Mouse (Mus musculus) lung, postnatal 0 days (tissue): ENCODE data around the gene Nkx1-1. TPM values are rescaled to one million over a fixed set of nuclear protein-coding genes. Genes with fewer than 3 reads are reported as not detected.

Experiments used
- ATAC-seq: fragments of 200-750 bp; cut with Nextera tagmentation; 2 replicates; pipeline ENCODE4 v1.8.0; 2017; ENCODE audit warnings: moderate library complexity
- DNase-seq: peaks from one replicate; pipeline ENCODE4 v3.0.0-alpha.2; 2016; ENCODE audit warnings: low spot score
- H3K27ac ChIP-seq: fragments of 300-500 bp; sonication (generic); 2 replicates; pipeline ENCODE4 v1.5.1; 2014; ENCODE audit warnings: antibody characterized with exemption, mild to moderate bottlenecking, low read length, mixed read lengths
- H3K27me3 ChIP-seq: fragments of 300-500 bp; sonication (generic); replicated peaks from 2 replicates; pipeline ENCODE4 v1.6.1; 2014; ENCODE audit warnings: low read length, mixed read lengths; ENCODE audit not compliant: insufficient read depth
- H3K36me3 ChIP-seq: fragments of 300-500 bp; sonication (generic); 2 replicates; pipeline ENCODE4 v1.6.1; 2014; ENCODE audit warnings: low read length, mixed read lengths; ENCODE audit not compliant: insufficient read depth
- H3K4me1 ChIP-seq: fragments of 300-500 bp; sonication (generic); 2 replicates; pipeline ENCODE4 v1.6.1; 2014; ENCODE audit warnings: antibody characterized with exemption, low read depth, low read length, mixed read lengths; ENCODE audit not compliant: insufficient read depth
- H3K4me2 ChIP-seq: fragments of 300-500 bp; sonication (generic); replicated peaks from 2 replicates; pipeline ENCODE4 v1.6.1; 2014; ENCODE audit warnings: low read depth, mild to moderate bottlenecking, low read length, moderate library complexity, mixed read lengths
- H3K4me3 ChIP-seq: fragments of 300-500 bp; sonication (generic); 2 replicates; pipeline ENCODE4 v1.5.1; 2014; ENCODE audit warnings: low read depth, low read length
- H3K9ac ChIP-seq: fragments of 300-500 bp; sonication (generic); replicated peaks from 2 replicates; pipeline ENCODE4 v1.6.1; 2014; ENCODE audit warnings: low read depth, mild to moderate bottlenecking
- H3K9me3 ChIP-seq: fragments of 300-500 bp; sonication (generic); 2 replicates; pipeline ENCODE4 v1.6.1; 2016; ENCODE audit warnings: low read length, mixed read lengths
- CTCF ChIP-seq: IDR thresholded peaks from 2 replicates; pipeline ENCODE4 v1.5.1; 2016; ENCODE audit warnings: antibody characterized with exemption, mild to moderate bottlenecking
- EP300 ChIP-seq: IDR thresholded peaks from 2 replicates; pipeline ENCODE4 v1.6.1; 2016; ENCODE audit warnings: antibody characterized with exemption, mild to moderate bottlenecking, control low read depth
- WGBS: fragments of 180-500 bp; shearing (Covaris S2); extraction: QIAGEN DNeasy Blood & Tissue Kit; methylation state at CpG from one replicate; pipeline ENCODE4 v1.1.7; 2014; 5-methylcytosine and 5-hydroxymethylcytosine counted together
- polyA plus RNA-seq: library from polyadenylated mRNA; unstranded; fragments of >200 nt; fragmentation: Nextera tagmentation; extraction: Ambion mirVana; gene quantifications from 2 replicates; pipeline ENCODE4 v1.2.1, GENCODE M21; 2015

The Nkx1-1 gene
- polyA plus RNA-seq, 1 experiment from 2014 or later, result not detected

GRCm38 (mm10) chr5:33430106-33430505 is 3.7 kb downstream of the Nkx1-1 start:
- H3K9ac ChIP-seq, result no peak overlapping the region
- H3K9me3 ChIP-seq, result no peaks in the 10 kb centered on the region
- no peaks in the 10 kb centered on the region for H3K36me3 ChIP-seq
- H3K4me3 ChIP-seq, result no peak overlapping the region
- H3K27me3 ChIP-seq, result peaks cover 59% of the 10 kb centered on the region
- H3K4me2 ChIP-seq, result no peak overlapping the region
- DNase-seq, result no peak
- no peak overlapping the region for H3K27ac ChIP-seq
- no peak for ATAC-seq
- WGBS, result 5% methylated on average over 16 of the region's 16 CpGs
- peaks cover 4% of the 10 kb centered on the region; the same call in 1 of the 2 replicates for H3K4me1 ChIP-seq
- no peak for TF ChIP-seq CTCF
- TF ChIP-seq EP300, result no peak

DNA sequence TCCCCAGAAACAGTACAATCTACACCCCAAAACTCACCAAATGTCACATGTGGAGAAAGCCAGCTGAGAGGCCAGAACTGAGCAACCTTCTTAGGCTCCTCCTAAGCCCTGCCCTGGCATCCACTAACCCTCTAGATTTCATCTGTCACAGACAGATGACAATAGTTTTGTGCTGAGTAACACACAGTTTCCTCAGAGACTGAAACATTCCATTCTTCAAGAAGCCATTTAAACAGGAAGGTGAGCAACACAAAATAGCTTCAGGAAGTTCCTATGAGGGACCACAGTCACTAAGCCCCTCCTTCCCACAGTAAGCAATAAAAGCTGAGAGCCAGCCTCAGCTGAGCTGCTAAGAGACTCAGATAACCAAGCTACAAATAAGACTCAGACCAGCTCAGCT is 6.3 kb downstream of the Nkx1-1 start:
- TF ChIP-seq EP300 (no peak), CTCF (no peak)
- Histone ChIP-seq H3K4me1 (no peaks in the 10 kb centered on the region; the same call in 1 of the 2 replicates), H3K4me3 (no peak overlapping the region), H3K36me3 (no peaks in the 10 kb centered on the region), H3K27me3 (peaks cover 33% of the 10 kb centered on the region), H3K4me2 (no peak overlapping the region), H3K9me3 (no peaks in the 10 kb centered on the region), H3K27ac (no peak overlapping the region), H3K9ac (no peak overlapping the region)
- ATAC-seq (no peak), DNase-seq (no peak)

GRCm38 (mm10) chr5:33420313-33420712 is 13.5 kb downstream of the Nkx1-1 start:
- H3K36me3 ChIP-seq, result 0 out of 2 replicates have a peak, but pooled peaks cover 4% of the 10 kb centered on the region
- WGBS, result 56% methylated on average over 3 of the region's 3 CpGs
- H3K4me2 ChIP-seq, result no peak overlapping the region
- DNase-seq (no peak), ATAC-seq (no peak)
- no peaks in the 10 kb centered on the region for H3K9me3 ChIP-seq
- H3K9ac ChIP-seq, result no peak overlapping the region
- TF ChIP-seq CTCF (no peak), EP300 (no peak)
- no peak overlapping the region for H3K4me3 ChIP-seq
- no peaks in the 10 kb centered on the region for H3K27me3 ChIP-seq
- H3K27ac ChIP-seq, result no peak overlapping the region
- H3K4me1 ChIP-seq, result no peaks in the 10 kb centered on the region

GRCm38 (mm10) chr5:33400819-33401218 is 33.0 kb downstream of the Nkx1-1 start:
- Histone ChIP-seq H3K27ac (no peak overlapping the region), H3K27me3 (no peaks in the 10 kb centered on the region), H3K4me3 (no peak overlapping the region), H3K36me3 (peaks cover 5% of the 10 kb centered on the region), H3K4me1 (no peaks in the 10 kb centered on the region), H3K9me3 (no peaks in the 10 kb centered on the region), H3K4me2 (no peak overlapping the region), H3K9ac (no peak overlapping the region)
- TF ChIP-seq EP300 (no peak), CTCF (no peak)
- DNase-seq (no peak), ATAC-seq (no peak)
- WGBS, result 58% methylated on average over 12 of the region's 12 CpGs

DNA sequence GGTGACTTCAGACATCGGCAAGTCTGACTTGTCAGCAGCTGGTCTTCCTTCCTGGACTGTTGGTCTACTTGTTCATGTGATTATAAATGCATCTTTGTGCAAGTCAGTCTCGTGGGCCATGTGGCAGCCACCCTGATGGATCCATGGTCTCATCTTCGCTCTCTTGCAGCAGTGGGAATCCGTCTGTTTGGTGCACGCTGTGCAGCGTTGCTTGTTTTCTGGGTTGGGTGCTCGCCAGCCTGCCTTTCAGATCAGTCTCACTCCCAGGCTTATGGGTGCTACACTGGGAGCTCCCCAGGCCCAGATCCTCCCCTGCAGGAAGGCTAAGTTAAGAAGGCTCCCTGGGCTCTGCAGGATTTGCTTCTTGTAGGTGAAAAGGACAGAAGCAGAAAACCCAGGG is 36.9 kb downstream of the Nkx1-1 start:
- Histone ChIP-seq H3K9me3 (no peaks in the 10 kb centered on the region), H3K4me2 (no peak overlapping the region), H3K4me1 (no peaks in the 10 kb centered on the region), H3K27ac (no peak overlapping the region), H3K9ac (no peak overlapping the region), H3K27me3 (no peaks in the 10 kb centered on the region), H3K4me3 (no peak overlapping the region), H3K36me3 (peaks cover 5% of the 10 kb centered on the region; the same call in 1 of the 2 replicates)
- TF ChIP-seq EP300, result no peak
- no peak for TF ChIP-seq CTCF
- 72% methylated on average over 7 of the region's 7 CpGs for WGBS
- ATAC-seq (no peak), DNase-seq (no peak)

DNA sequence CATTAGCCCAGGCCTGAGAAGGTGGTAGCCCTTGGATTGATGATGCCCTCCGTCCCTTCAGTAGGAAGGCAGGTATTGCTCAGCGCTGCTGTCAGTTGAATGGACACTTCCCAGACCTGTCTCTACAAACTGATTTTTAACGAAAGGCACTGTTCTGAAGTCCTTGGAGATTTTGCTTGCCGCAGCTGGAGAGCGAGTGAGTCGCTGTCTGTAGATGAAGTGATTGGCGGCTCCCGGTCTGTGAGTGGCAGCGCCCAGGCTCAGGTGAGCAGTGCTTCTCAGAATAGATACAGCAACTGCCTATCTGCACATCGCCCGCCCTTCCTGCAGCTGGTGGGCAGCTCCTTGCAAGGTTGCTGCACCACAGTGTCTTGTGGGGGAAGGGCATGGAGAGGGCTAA is 38.1 kb downstream of the Nkx1-1 start:
- DNase-seq, result no peak
- Histone ChIP-seq H3K4me1 (no peaks in the 10 kb centered on the region), H3K4me2 (no peak overlapping the region), H3K4me3 (no peak overlapping the region), H3K9me3 (no peaks in the 10 kb centered on the region), H3K9ac (no peak overlapping the region), H3K27ac (no peak overlapping the region), H3K27me3 (no peaks in the 10 kb centered on the region), H3K36me3 (peaks cover 8% of the 10 kb centered on the region; the same call in 1 of the 2 replicates)
- TF ChIP-seq EP300 (no peak), CTCF (no peak)
- no peak for ATAC-seq
- WGBS, result 87% methylated on average over 11 of the region's 11 CpGs

DNA sequence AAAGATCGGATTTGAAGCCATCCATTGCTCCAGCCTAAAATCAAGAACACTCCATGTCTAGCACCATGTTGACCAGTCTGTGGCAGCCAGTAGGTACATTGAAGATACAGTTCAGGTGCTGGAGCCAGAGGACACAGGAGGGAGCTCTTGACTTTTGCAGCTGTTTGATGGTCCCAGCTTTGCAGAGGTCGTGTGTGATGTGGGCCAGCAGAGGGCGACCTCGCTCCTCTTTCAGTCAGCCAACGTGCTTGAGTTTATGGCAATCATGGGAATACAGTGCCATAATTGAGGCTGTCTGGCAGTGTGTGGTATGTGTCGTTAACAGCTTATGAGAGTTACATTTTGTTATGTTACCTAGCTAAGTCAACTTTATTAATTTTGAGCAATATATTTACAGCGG is 40.0 kb downstream of the Nkx1-1 start:
- WGBS, result 19% methylated on average over 7 of the region's 7 CpGs
- TF ChIP-seq EP300 (no peak), CTCF (peak; percentile 94)
- peak; percentile 81 for DNase-seq
- Histone ChIP-seq H3K4me2 (no peak overlapping the region), H3K27me3 (no peaks in the 10 kb centered on the region), H3K27ac (no peak overlapping the region), H3K4me3 (no peak overlapping the region), H3K4me1 (no peaks in the 10 kb centered on the region), H3K36me3 (peaks cover 8% of the 10 kb centered on the region; the same call in 1 of the 2 replicates), H3K9ac (no peak overlapping the region), H3K9me3 (no peaks in the 10 kb centered on the region)
- ATAC-seq, result peak; percentile 40; the same call in 1 of the 2 replicates
